Mouse (Mus musculus): ENCODE measurements around the gene Adgrl2. TPM values are rescaled to one million over a fixed set of nuclear protein-coding genes. Genes with fewer than 3 reads are reported as not detected.

The Adgrl2 gene
- polyA plus RNA-seq, 1 experiment from 2014 or later: 86.7 TPM

DNA sequence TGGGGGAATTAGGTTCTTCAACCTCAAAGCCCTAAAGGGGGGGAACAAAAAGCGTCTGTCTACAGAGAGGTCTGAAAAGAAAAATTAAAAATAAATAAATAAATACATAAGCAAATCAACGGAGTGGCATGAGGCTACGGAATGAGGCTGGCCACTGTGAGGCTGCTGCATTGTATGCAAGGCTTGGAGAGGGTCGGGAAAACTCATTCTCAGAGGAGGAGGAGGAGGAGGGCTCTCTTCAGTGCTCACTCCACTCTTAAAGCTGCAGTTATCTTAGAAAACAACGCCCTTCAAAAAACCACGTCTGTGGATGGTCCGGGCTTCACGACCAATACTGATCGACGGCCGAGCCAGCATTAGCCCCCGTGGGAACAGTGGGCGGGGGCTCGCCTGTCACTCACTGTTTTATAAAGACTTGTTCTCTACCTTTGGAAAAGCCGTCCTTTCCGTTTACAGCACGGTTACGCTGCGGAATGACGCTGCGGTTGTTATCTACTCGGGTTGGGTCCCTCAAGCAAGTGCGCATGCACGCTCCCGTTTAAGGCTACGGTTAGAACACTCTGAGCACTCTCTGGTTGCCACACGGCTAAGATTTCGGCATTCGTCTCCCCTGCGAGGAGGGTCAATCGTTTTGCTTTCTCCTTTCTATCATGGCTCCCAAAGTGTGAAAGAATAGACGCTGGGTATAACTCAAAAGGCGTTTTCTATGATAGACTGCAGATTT, 170.9 kb downstream of the Adgrl2 start:
- H3K27me3 ChIP-seq: no peaks in the 10 kb centered on the region
- no peak overlapping the region for H3K4me2 ChIP-seq (replicated peaks)
- WGBS: 91% methylated on average over 33 of the region's 33 CpGs
- no peaks in the 10 kb centered on the region for H3K9me3 ChIP-seq (replicated peaks)
- H3K27ac ChIP-seq (replicated peaks): no peak overlapping the region
- H3K4me1 ChIP-seq: no peaks in the 10 kb centered on the region
- no peak for ATAC-seq (ENCODE audit: insufficient number of reproducible peaks, low FRiP score, low TSS enrichment, low read depth)
- no peak overlapping the region for H3K9ac ChIP-seq
- peaks cover 87% of the 10 kb centered on the region for H3K36me3 ChIP-seq
- H3K4me3 ChIP-seq (replicated peaks): no peak overlapping the region

DNA sequence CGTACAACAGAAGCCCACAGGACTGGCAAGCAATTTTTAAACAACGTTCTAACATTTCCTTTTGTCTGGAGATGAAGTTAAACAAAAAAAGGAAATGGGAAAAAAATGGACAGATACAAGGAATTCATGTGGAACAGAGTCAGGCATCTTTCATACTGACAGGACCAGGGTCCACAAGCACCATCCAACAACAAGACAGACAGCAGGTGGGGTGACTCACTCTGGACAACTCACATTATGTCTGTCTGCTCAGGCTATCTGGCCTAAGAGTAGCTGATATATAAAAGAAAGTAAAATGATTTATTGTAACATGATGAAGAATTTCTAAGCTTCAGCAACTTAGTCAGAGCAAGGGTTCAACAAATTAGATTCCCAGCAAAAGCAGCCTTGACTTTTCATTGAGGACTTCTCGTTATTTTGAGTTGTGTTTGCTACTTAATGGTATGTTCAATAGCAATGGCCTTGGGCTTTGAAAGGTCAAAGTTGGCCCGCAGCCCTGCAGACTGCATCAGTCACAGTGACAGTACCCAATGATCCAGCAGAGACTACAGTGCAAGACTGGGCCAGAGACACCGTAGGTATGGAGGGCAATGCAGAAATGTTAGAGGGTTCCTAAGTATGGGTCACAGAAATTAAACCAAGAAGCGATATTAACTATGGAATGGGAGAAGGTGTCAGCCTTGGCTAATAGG, 171.8 kb downstream of the Adgrl2 start:
- Histone ChIP-seq H3K36me3 (peaks cover 78% of the 10 kb centered on the region), H3K9me3 (replicated peaks) (no peaks in the 10 kb centered on the region), H3K27ac (replicated peaks) (no peak overlapping the region), H3K4me1 (no peaks in the 10 kb centered on the region), H3K9ac (no peak overlapping the region), H3K27me3 (no peaks in the 10 kb centered on the region), H3K4me2 (replicated peaks) (no peak overlapping the region), H3K4me3 (replicated peaks) (no peak overlapping the region)
- 87% methylated on average over 6 of the region's 6 CpGs for WGBS
- no peak for ATAC-seq (ENCODE audit: insufficient number of reproducible peaks, low FRiP score, low TSS enrichment, low read depth)

DNA sequence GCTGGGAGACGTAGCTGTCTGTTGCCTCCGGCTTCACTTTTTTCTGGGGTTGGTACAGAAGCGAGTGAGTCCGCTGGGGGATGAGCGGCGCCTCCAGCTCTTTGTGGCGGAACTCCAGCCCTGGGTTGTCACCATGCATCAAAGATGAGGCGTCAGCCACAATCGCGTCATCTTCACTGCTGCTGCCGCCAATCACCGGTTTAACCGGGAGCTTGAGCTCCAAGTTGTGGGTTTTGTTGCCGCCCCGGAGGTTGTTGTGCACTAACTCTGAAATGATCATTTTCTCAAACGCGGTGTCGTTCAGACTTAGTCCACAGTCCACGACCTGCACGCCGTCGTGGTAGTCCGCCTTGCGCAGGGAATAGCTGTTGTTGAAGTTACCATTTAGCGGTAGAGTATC, 172.9 kb downstream of the Adgrl2 start:
- no peak overlapping the region for H3K27ac ChIP-seq (replicated peaks)
- no peak overlapping the region for H3K4me2 ChIP-seq (replicated peaks)
- H3K4me1 ChIP-seq: no peaks in the 10 kb centered on the region
- ATAC-seq (ENCODE audit: insufficient number of reproducible peaks, low FRiP score, low TSS enrichment, low read depth): no peak
- no peaks in the 10 kb centered on the region for H3K27me3 ChIP-seq
- no peak overlapping the region for H3K9ac ChIP-seq
- 96% methylated on average over 25 of the region's 25 CpGs for WGBS
- no peak overlapping the region for H3K4me3 ChIP-seq (replicated peaks)
- H3K9me3 ChIP-seq (replicated peaks): no peaks in the 10 kb centered on the region
- peaks cover 67% of the 10 kb centered on the region for H3K36me3 ChIP-seq

DNA sequence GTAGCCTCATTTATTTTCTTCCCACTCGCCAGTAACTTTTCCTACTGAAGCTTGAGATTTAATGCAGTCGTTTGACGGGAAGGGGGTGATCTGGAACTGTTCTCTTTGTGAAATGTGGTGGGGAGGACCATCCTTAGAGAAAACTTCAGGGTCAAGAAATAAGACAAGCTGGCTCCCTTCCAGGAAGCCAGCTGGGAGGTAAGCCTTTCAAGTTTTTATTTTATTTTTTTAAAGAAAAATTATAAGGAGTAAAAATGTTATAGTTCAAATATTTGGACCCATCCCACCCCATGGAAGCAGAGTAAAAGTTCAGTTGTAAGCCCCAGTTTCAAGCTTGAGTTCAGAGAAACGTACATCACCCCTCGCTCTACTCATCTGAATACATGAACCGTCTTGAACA, 177.2 kb downstream of the Adgrl2 start:
- WGBS: 51% methylated on average over 6 of the region's 6 CpGs
- no peak for ATAC-seq (ENCODE audit: insufficient number of reproducible peaks, low FRiP score, low TSS enrichment, low read depth)
- H3K9me3 ChIP-seq (replicated peaks): no peaks in the 10 kb centered on the region
- no peak overlapping the region for H3K27ac ChIP-seq (replicated peaks)
- no peak overlapping the region for H3K9ac ChIP-seq
- H3K4me2 ChIP-seq (replicated peaks): no peak overlapping the region
- H3K27me3 ChIP-seq: no peaks in the 10 kb centered on the region
- no peaks in the 10 kb centered on the region for H3K4me1 ChIP-seq
- H3K36me3 ChIP-seq: peaks cover 24% of the 10 kb centered on the region
- H3K4me3 ChIP-seq (replicated peaks): no peak overlapping the region

GRCm38 (mm10) chr3:148812059-148812458, 178.3 kb downstream of the Adgrl2 start:
- Histone ChIP-seq H3K36me3 (peaks cover 14% of the 10 kb centered on the region), H3K4me2 (replicated peaks) (no peak overlapping the region), H3K4me1 (no peaks in the 10 kb centered on the region), H3K4me3 (replicated peaks) (no peak overlapping the region), H3K9ac (no peak overlapping the region), H3K9me3 (replicated peaks) (no peaks in the 10 kb centered on the region), H3K27me3 (no peaks in the 10 kb centered on the region), H3K27ac (replicated peaks) (no peak overlapping the region)
- no peak for ATAC-seq (ENCODE audit: insufficient number of reproducible peaks, low FRiP score, low TSS enrichment, low read depth)
- WGBS: 47% methylated on average over 1 of the region's 1 CpGs

- Histone ChIP-seq H3K27ac (replicated peaks) (no peak overlapping the region), H3K4me3 (replicated peaks) (no peak overlapping the region), H3K36me3 (no peaks in the 10 kb centered on the region), H3K27me3 (no peaks in the 10 kb centered on the region), H3K4me2 (replicated peaks) (no peak overlapping the region), H3K9ac (no peak overlapping the region), H3K4me1 (no peaks in the 10 kb centered on the region), H3K9me3 (replicated peaks) (no peaks in the 10 kb centered on the region)
- ATAC-seq (ENCODE audit: insufficient number of reproducible peaks, low FRiP score, low TSS enrichment, low read depth): no peak
- 86% methylated on average over 9 of the region's 9 CpGs for WGBS
Measured at GRCm38 (mm10) chr3:148806977-148807376, 183.4 kb downstream of the Adgrl2 start.

- Histone ChIP-seq H3K36me3 (no peaks in the 10 kb centered on the region), H3K9me3 (replicated peaks) (no peaks in the 10 kb centered on the region), H3K27me3 (no peaks in the 10 kb centered on the region), H3K4me3 (replicated peaks) (no peak overlapping the region), H3K4me2 (replicated peaks) (no peak overlapping the region), H3K9ac (no peak overlapping the region), H3K27ac (replicated peaks) (no peak overlapping the region), H3K4me1 (no peaks in the 10 kb centered on the region)
- ATAC-seq (ENCODE audit: insufficient number of reproducible peaks, low FRiP score, low TSS enrichment, low read depth): no peak
- WGBS: 51% methylated on average over 10 of the region's 10 CpGs
Measured at GRCm38 (mm10) chr3:148793286-148793913, 197.0 kb downstream of the Adgrl2 start.

- Histone ChIP-seq H3K9me3 (replicated peaks) (no peaks in the 10 kb centered on the region), H3K4me2 (replicated peaks) (no peak overlapping the region), H3K4me3 (replicated peaks) (no peak overlapping the region), H3K27me3 (no peaks in the 10 kb centered on the region), H3K36me3 (no peaks in the 10 kb centered on the region), H3K4me1 (no peaks in the 10 kb centered on the region), H3K9ac (no peak overlapping the region), H3K27ac (replicated peaks) (no peak overlapping the region)
- 87% methylated on average over 6 of the region's 6 CpGs for WGBS
- ATAC-seq (ENCODE audit: insufficient number of reproducible peaks, low FRiP score, low TSS enrichment, low read depth): no peak
Measured at GRCm38 (mm10) chr3:148770310-148770709, 220.0 kb downstream of the Adgrl2 start.
